Mouse (Mus musculus): ENCODE results near the gene Reep1.

GRCm38 (mm10) chr6:71658290-71658689 lies 49.1 kb upstream of the Reep1 start:
- TF ChIP-seq CTCF (IDR thresholded peaks at IDR 0.05; ENCODE audit: low read depth) = no peak
- TF ChIP-seq EP300 (optimal IDR thresholded peaks at IDR 0.05) = no peak
